Mouse (Mus musculus): Measurements from ENCODE around the gene Cabin1.

GRCm38 (mm10) chr10:75703504-75703903, 60.6 kb downstream of the Cabin1 start:
- TF ChIP-seq POLR2A (IDR thresholded peaks at IDR 0.05; ENCODE audit: low read depth, low read length) (no peak), CTCF (IDR thresholded peaks at IDR 0.05; ENCODE audit: extremely low read depth, insufficient read depth, insufficient read length, insufficient replicate concordance) (no peak)

Measured in spleen, adult 2 months (tissue).